In the genomic region with DNA sequence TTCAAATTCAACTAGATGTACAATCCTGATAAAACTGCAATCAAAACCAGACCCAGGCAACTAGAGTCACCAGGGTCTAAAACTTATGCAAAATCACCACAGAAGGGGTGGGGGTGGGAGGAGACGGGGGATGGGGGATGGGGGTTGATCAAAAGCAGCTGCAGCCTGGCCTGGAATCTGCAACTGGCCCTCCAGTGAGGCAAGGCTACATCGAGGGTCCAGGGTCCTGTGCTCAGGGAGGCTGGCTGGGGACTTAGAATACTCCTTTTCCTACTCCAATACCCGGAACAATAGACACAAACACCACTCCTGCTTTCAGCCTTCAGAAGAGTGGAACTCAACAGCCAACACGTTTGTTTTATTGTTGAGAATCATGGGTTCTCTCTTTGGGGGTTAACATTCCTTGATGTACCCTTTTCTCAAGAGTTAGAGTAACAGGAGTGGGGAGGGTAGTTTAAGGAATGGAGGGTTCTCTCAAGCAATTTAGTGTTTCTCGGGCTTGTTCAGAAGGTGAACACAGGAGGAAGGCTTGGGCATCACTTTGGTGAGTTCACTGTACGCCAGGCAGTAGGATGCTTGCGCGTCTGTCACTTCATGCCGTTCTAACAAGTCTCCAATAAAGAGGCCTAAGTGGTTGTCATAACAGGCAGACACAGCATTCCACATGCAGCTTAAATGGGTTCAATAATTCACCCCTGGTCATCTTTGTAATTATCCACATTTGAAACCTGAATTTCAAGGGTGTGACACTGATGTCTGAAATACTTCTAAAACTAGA, we compare ENCODE assay signal across 12 mouse cellular contexts. TPM values are rescaled to one million over a fixed set of nuclear protein-coding genes. Genes with fewer than 3 reads are reported as not detected.
A peak's percentile ranks its signal among the peaks of the same experiment; 100 is the strongest.
DNase-seq lines count a peak whose midpoint lies in the region; ATAC-seq and TF ChIP-seq lines count a peak whose summit lies in the region.
"Had no signal": no experiment of that assay in that cellular context is flagged by ENCODE, and none has a peak within 500 bp of the region (broad histone marks: within the 10 kb centered on the region; RNA-seq: fewer than 3 reads in every experiment).

No protein-coding gene starts in this region.

- peak overlapping the region; percentile 5 for H3K4me3 ChIP-seq in forebrain, embryonic 10.5 days
- no peak overlapping the region for H3K4me3 ChIP-seq in forebrain, postnatal 0 days (ENCODE audit: low read depth, low read length)
- no peak overlapping the region for H3K4me3 ChIP-seq in stomach, embryonic 14.5 days (ENCODE audit: low read depth, low read length)
- H3K4me3 ChIP-seq in stomach, postnatal 0 days (ENCODE audit: low read depth, low read length): no peak overlapping the region
- H3K4me3 ChIP-seq in limb, embryonic 12.5 days (replicated peaks): no peak overlapping the region

- no peak overlapping the region for H3K9ac ChIP-seq in forebrain, postnatal 0 days
- no peak overlapping the region for H3K9ac ChIP-seq in stomach, embryonic 14.5 days (replicated peaks; ENCODE audit: low read depth, low read length)
- no peak overlapping the region for H3K9ac ChIP-seq in stomach, postnatal 0 days (ENCODE audit: low read length)
- no peak overlapping the region for H3K9ac ChIP-seq in limb, embryonic 12.5 days (replicated peaks)

- DNase-seq in forebrain, embryonic 10.5 days (ENCODE audit: extremely low spot score, low spot score): peak; percentile 57
- DNase-seq in forebrain, postnatal 0 days: no peak
- no peak for DNase-seq in stomach, postnatal 0 days (ENCODE audit: low spot score)
- peak; percentile 12 for DNase-seq in yolk sac, embryonic 10.5 days (ENCODE audit: low spot score)
- no peak for DNase-seq in gastrocnemius, postnatal 14 days
- no peak for DNase-seq in testis, postnatal 14 days (ENCODE audit: low spot score)
- DNase-seq: cerebellum, adult 11-12 months; lung, adult 18-20 months; right cerebral cortex, postnatal 4 days had no signal

- peaks cover 44% of the 10 kb centered on the region for H3K4me1 ChIP-seq in forebrain, embryonic 10.5 days
- H3K4me1 ChIP-seq in forebrain, postnatal 0 days (ENCODE audit: insufficient read depth): peaks cover 8% of the 10 kb centered on the region
- peaks cover 31% of the 10 kb centered on the region for H3K4me1 ChIP-seq in stomach, embryonic 14.5 days (ENCODE audit: control insufficient read depth, insufficient read depth, low read length)
- H3K4me1 ChIP-seq in stomach, postnatal 0 days (replicated peaks; ENCODE audit: control insufficient read depth, insufficient read depth): peaks cover 2% of the 10 kb centered on the region; the same call in 1 of the 2 replicates
- H3K4me1 ChIP-seq in limb, embryonic 12.5 days (replicated peaks): peaks cover 39% of the 10 kb centered on the region

- H3K9me3 ChIP-seq in forebrain, embryonic 10.5 days: peaks cover 7% of the 10 kb centered on the region; the same call in 1 of the 2 replicates
- no peaks in the 10 kb centered on the region for H3K9me3 ChIP-seq in forebrain, postnatal 0 days (ENCODE audit: low read length)
- no peaks in the 10 kb centered on the region; the same call in 1 of the 2 replicates for H3K9me3 ChIP-seq in stomach, embryonic 14.5 days (ENCODE audit: control insufficient read depth, low read depth, low read length)
- H3K9me3 ChIP-seq in stomach, postnatal 0 days (ENCODE audit: control insufficient read depth, low read length): no peaks in the 10 kb centered on the region
- peaks cover 6% of the 10 kb centered on the region; the same call in 1 of the 2 replicates for H3K9me3 ChIP-seq in limb, embryonic 12.5 days

- no peak for TF ChIP-seq CTCF in forebrain, postnatal 0 days (IDR thresholded peaks at IDR 0.05; ENCODE audit: low read depth)
- no peak for TF ChIP-seq CTCF in stomach, postnatal 0 days (IDR thresholded peaks at IDR 0.05; ENCODE audit: low read depth)

- no peaks in the 10 kb centered on the region for H3K27me3 ChIP-seq in forebrain, embryonic 10.5 days (ENCODE audit: poor library complexity, severe bottlenecking)
- H3K27me3 ChIP-seq in forebrain, postnatal 0 days (ENCODE audit: insufficient read depth, low read length): no peaks in the 10 kb centered on the region
- no peaks in the 10 kb centered on the region for H3K27me3 ChIP-seq in stomach, embryonic 14.5 days (ENCODE audit: control insufficient read depth, insufficient read depth, low read length)
- no peaks in the 10 kb centered on the region for H3K27me3 ChIP-seq in stomach, postnatal 0 days (ENCODE audit: control insufficient read depth, insufficient read depth, low read length)
- no peaks in the 10 kb centered on the region for H3K27me3 ChIP-seq in limb, embryonic 12.5 days

- H3K36me3 ChIP-seq in forebrain, embryonic 10.5 days (replicated peaks): peaks cover 8% of the 10 kb centered on the region
- no peaks in the 10 kb centered on the region for H3K36me3 ChIP-seq in forebrain, postnatal 0 days (ENCODE audit: insufficient read depth)
- H3K36me3 ChIP-seq in stomach, embryonic 14.5 days (ENCODE audit: control insufficient read depth, insufficient read depth, low read length): no peaks in the 10 kb centered on the region
- no peaks in the 10 kb centered on the region for H3K36me3 ChIP-seq in stomach, postnatal 0 days (ENCODE audit: control insufficient read depth, insufficient read depth, low read length)
- peaks cover under 1% of the 10 kb centered on the region; the same call in 1 of the 2 replicates for H3K36me3 ChIP-seq in limb, embryonic 12.5 days

- H3K27ac ChIP-seq in forebrain, embryonic 10.5 days: peak overlapping the region; percentile 69
- no peak overlapping the region for H3K27ac ChIP-seq in forebrain, postnatal 0 days (ENCODE audit: low read depth, low read length)
- H3K27ac ChIP-seq in stomach, embryonic 14.5 days (ENCODE audit: low read length): peak overlapping the region; percentile 33; the same call in 1 of the 2 replicates
- H3K27ac ChIP-seq in stomach, postnatal 0 days (replicated peaks): no peak overlapping the region
- H3K27ac ChIP-seq in limb, embryonic 12.5 days: peak overlapping the region; percentile 87

- WGBS in forebrain, embryonic 10.5 days: 28% methylated on average over 9 of the region's 9 CpGs
- WGBS in forebrain, postnatal 0 days: 28% methylated on average over 9 of the region's 9 CpGs
- WGBS in stomach, embryonic 14.5 days: 34% methylated on average over 9 of the region's 9 CpGs
- 43% methylated on average over 9 of the region's 9 CpGs for WGBS in stomach, postnatal 0 days
- 12% methylated on average over 9 of the region's 9 CpGs for WGBS in limb, embryonic 12.5 days

- no peak overlapping the region for H3K4me2 ChIP-seq in forebrain, postnatal 0 days (ENCODE audit: low read depth)
- no peak overlapping the region for H3K4me2 ChIP-seq in stomach, embryonic 14.5 days (replicated peaks; ENCODE audit: low read depth, low read length)
- H3K4me2 ChIP-seq in stomach, postnatal 0 days (replicated peaks; ENCODE audit: low read depth): no peak overlapping the region
- peak overlapping the region; percentile 33 for H3K4me2 ChIP-seq in limb, embryonic 12.5 days

- TF ChIP-seq EP300 in stomach, postnatal 0 days (optimal IDR thresholded peaks at IDR 0.05): no peak

- no peak for ATAC-seq in forebrain, postnatal 0 days
- 0 out of 2 replicates have a peak, but pooled peaks have one; percentile 10 for ATAC-seq in stomach, embryonic 14.5 days (ENCODE audit: insufficient number of reproducible peaks, insufficient read depth, low FRiP score, low read depth)
- ATAC-seq in stomach, postnatal 0 days (ENCODE audit: low FRiP score, low TSS enrichment): no peak
- peak; percentile 83 for ATAC-seq in limb, embryonic 12.5 days (ENCODE audit: insufficient number of reproducible peaks, insufficient read depth, low FRiP score, low TSS enrichment, low read depth)
- ATAC-seq: inflammation-experienced regulatory T-cells, adult 6 months had no signal

- intact Hi-C loops in gastrocnemius, postnatal 14 days (cut with DNase I; ENCODE audit: low total_unique reads): no loop called here

RNA-seq across cellular contexts. Expression of gene Bcl9, which starts 43.7 kb away (rescaled TPM):
- 51.4 and 52.7 TPM in 2 replicates for polyA plus RNA-seq in forebrain, embryonic 10.5 days (2016; fragmentation: Nextera tagmentation; extraction: Ambion mirVana)
- 32.5 and 46.4 TPM in 2 replicates for total RNA-seq in forebrain, postnatal 0 days (2014; rRNA removed)
- 48.3 and 62.8 TPM in 2 replicates for polyA plus RNA-seq in forebrain, postnatal 0 days (2015; fragmentation: Nextera tagmentation; extraction: Ambion mirVana)
- polyA plus RNA-seq in stomach, embryonic 14.5 days (2014; fragmentation: Nextera tagmentation; extraction: Ambion mirVana): 58.2 and 72.0 TPM in 2 replicates
- 19.2 and 20.2 TPM in 2 replicates for polyA plus RNA-seq in stomach, postnatal 0 days (2015; fragmentation: Nextera tagmentation; extraction: Ambion mirVana)
- polyA plus RNA-seq in limb, embryonic 12.5 days (2016; fragmentation: Nextera tagmentation; extraction: Ambion mirVana): 81.5 and 92.5 TPM in 2 replicates
- 1 to 10 TPM; 4.3 to 5.2 TPM for total RNA-seq in gastrocnemius, postnatal 14 days (2021)

Comparison
In these comparisons a context has a peak if more than half of its experiments do, and no peak if none do; other contexts are left out.
1. DNase-seq: peak in forebrain, embryonic 10.5 days (single experiment) and yolk sac, embryonic 10.5 days (single experiment); none in forebrain, postnatal 0 days (single experiment), stomach, postnatal 0 days (single experiment), gastrocnemius, postnatal 14 days (single experiment) and testis, postnatal 14 days (single experiment).
2. H3K27ac ChIP-seq: peak in forebrain, embryonic 10.5 days (single experiment), stomach, embryonic 14.5 days (single experiment) and limb, embryonic 12.5 days (single experiment); none in forebrain, postnatal 0 days (single experiment) and stomach, postnatal 0 days (single experiment).
3. ATAC-seq: peak in stomach, embryonic 14.5 days (single experiment) and limb, embryonic 12.5 days (single experiment); none in forebrain, postnatal 0 days (single experiment) and stomach, postnatal 0 days (single experiment).